Mouse (Mus musculus) layer of hippocampus, postnatal 25 days (tissue): Measurements from ENCODE around the gene Ttc8. TPM values are rescaled to one million over a fixed set of nuclear protein-coding genes. Genes with fewer than 3 reads are reported as not detected.
"Not testable (repeated sequence)": the region's sequence is repeated elsewhere in the genome, so short reads cannot be mapped to it uniquely, and the experiment has no call there.

Source experiments
- DNase-seq, 2 experiments: peaks; one replicate each; pipeline ENCODE4 v3.0.0; 2022; ENCODE audit warnings: mixed read lengths in 2 of 2, low spot score in 1 of 2; ENCODE audit errors: extremely low spot score in 1 of 2
- total RNA-seq, 2 experiments: library from RNA; stranded (reverse); gene quantifications; 2 replicates each; pipeline ENCODE4 v1.2.3; 2021

The Ttc8 gene
- total RNA-seq, result 10 to 100 TPM; 39.8 to 40.1 TPM

- peak; percentile 84 to 95 for DNase-seq
These were observed at the start of gene Ttc8 for GRCm38 (mm10) chr12:98920194-98920991. Gene Ttc8, plus strand, starts transcription at chr12:98920574.

GRCm38 (mm10) chr12:98872836-98873235 lies 47.5 kb upstream of the Ttc8 start:
- DNase-seq, result no peak

GRCm38 (mm10) chr12:98875216-98875615 lies 45.2 kb upstream of the Ttc8 start:
- no peak for DNase-seq

GRCm38 (mm10) chr12:98878693-98879092 lies 41.7 kb upstream of the Ttc8 start:
- DNase-seq, result no peak

GRCm38 (mm10) chr12:98881796-98882195 lies 38.6 kb upstream of the Ttc8 start:
- no peak for DNase-seq

GRCm38 (mm10) chr12:98884515-98884914 lies 35.9 kb upstream of the Ttc8 start:
- DNase-seq, result no peak

GRCm38 (mm10) chr12:98896761-98897160 lies 23.6 kb upstream of the Ttc8 start:
- DNase-seq, result no peak

GRCm38 (mm10) chr12:98899676-98900075 lies 20.7 kb upstream of the Ttc8 start:
- DNase-seq, result no peak

- peak; percentile 22 to 34 for DNase-seq
These were observed 20.0 kb upstream of the Ttc8 start for GRCm38 (mm10) chr12:98900341-98900880.

GRCm38 (mm10) chr12:98900881-98901801 lies 19.2 kb upstream of the Ttc8 start, which contains the start of gene Eml5:
Gene Eml5, minus strand, starts transcription at chr12:98901484.
- DNase-seq, result peak; percentile 70 to 80

- no peak for DNase-seq
These were observed 14.9 kb upstream of the Ttc8 start for GRCm38 (mm10) chr12:98905466-98905865.

- no peak for DNase-seq
These were observed 10.3 kb upstream of the Ttc8 start for GRCm38 (mm10) chr12:98910096-98910495.

GRCm38 (mm10) chr12:98931174-98931573 lies 10.8 kb downstream of the Ttc8 start:
- DNase-seq, result no peak

- DNase-seq, result no peak
These were observed 12.1 kb downstream of the Ttc8 start for GRCm38 (mm10) chr12:98932441-98932840.

- DNase-seq, result no peak
These were observed 12.5 kb downstream of the Ttc8 start for GRCm38 (mm10) chr12:98932856-98933255.

- DNase-seq, result not testable (repeated sequence)
These were observed 30.9 kb downstream of the Ttc8 start for GRCm38 (mm10) chr12:98951295-98951694.

- DNase-seq, result no peak
These were observed 36.6 kb downstream of the Ttc8 start for GRCm38 (mm10) chr12:98956951-98957350.

GRCm38 (mm10) chr12:98957455-98957854 lies 37.1 kb downstream of the Ttc8 start:
- DNase-seq, result no peak

- DNase-seq, result no peak
These were observed 40.6 kb downstream of the Ttc8 start for GRCm38 (mm10) chr12:98961008-98961407.

GRCm38 (mm10) chr12:98961415-98961814 lies 41.0 kb downstream of the Ttc8 start:
- DNase-seq, result no peak
